Mouse (Mus musculus) spleen, postnatal 14 days (tissue): ENCODE results near the gene Mettl17.

ENCODE experiments used
- DNase-seq, 2 experiments: peaks; one replicate each; pipeline ENCODE4 v3.0.0; 2021 to 2022; ENCODE audit warnings: low spot score in 2 of 2

Mettl17 gene

DNA sequence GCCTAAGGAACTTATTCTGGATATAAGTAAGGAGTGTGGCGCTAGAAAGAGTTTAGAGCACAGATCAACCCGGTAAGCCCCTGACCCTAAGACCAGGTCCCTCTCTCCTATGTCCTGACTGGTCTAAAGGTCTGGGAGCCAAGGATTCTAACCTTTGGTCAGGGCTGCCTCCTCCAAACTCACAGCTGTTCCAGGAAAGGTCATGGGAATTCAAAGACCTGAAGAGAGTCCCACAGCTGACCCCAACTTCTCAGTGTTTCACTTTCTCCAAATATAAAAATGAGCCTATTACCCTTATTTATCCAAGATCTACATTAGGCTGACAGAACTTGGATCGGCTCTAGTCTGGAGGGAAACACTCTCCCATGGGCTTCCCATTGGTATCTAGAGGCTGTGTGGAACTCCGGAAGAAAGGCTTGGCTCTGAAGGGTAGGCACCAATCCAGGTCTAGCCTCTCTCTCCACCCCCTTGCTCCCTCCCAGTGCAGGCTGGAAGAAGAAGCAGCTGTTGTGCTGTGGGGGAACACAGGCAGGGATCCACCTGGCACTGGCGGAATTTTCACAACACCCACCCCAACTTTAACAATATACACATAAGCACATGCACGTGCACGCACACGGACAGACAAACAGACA, 44.8 kb downstream of the Mettl17 start:
- no peak for DNase-seq

DNA sequence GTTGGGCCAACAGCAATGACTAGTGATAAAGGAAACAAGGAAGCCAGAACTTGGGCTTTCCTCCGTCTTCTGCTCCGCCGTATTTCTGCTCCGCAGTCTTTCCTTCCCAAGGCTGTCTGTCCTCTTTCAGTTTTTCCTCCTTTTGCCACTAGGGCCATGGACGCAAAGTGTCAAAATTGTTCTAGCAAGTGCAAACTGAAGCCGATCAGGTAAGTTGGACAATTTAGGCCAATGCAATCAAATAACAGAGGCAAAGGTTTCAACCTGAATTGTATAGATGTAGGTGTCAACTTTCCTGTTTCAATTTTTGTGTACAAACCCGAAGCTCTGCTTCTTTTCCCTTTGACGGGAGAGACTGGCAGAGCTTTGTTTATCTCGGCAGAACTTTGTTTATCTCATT, 45.3 kb downstream of the Mettl17 start:
- DNase-seq, result no peak

DNA sequence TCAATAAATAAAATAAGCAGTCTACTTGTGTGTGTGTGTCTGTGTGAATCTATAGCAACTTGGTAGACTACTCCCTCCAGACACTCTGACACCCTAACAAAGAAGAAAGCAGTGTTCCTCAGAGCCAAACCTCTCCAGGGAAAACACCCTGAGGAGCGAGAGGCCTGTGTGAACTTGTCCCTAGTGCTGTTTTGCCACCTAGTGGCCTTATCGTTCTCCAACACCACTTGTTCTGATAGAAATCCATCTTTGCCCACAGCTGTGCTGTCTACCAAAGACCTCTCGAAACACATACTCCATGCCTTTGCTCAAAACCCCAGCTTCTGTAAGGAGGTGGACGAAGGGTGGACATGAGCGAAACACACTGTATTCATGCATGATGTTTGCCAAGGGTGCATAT, 46.2 kb downstream of the Mettl17 start:
- DNase-seq, result no peak

DNA sequence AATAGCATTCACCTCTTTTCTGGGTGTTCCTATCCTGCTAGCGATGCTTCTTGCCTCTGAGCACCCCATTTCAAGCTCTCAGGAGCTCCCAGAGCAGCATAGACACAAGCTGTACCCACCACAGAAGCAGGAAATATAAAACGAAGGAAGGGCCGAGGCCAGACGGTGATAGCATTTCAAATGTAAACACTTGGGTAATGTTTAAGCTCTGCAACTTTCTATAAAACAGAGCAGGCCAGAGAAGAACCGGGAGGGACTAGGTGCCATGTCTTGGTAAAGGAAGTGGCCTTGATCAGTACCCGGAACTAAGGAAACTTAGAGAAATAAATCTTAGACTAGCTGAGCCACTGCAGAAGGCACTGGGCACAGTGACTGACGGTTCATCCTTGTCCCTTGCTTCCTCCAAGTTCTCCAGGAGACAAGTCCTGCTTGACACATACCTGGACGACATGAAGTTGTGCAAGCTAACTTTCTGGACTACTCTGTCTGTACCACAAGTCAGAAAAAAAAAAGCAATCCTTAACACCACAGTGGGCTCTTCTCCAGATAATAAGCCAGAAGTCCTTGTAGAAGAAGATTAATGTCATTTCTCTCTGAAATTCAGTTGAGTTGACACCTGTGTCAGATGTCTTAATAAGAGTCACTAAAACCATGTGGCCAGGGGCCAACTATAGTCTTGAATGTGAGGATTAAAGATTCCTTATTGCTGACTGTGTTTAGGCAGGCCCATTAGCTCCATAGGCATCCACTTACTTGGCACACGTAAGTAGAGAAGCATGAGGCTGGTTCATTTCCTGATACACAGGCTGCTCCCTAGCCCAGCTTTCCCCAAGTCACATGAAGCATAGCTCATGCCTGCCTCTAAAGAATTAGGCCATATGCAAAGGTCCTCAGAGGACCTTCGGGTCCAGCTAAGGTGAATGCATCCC, 47.7 kb downstream of the Mettl17 start:
- DNase-seq, result no peak

DNA sequence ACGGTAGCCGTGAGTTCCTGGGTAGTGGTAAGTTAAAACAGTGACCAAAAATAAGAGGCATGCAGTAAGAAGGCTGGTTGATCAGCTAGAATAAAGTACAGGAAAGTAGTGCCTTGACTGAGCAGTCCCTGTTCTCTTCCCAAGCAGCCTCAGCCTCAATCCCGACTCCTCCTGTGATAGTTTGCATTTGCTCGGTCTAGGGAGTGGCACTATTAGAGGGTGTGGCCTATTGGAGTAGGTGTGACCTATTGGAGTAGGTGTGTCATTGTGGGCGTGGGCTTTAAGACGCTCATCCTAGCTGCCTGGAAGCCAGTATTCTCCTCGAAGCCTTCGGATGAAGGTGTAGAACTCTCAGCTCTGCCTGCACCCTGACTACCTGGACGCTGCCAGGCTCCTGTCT, 54.4 kb downstream of the Mettl17 start:
- DNase-seq, result no peak

DNA sequence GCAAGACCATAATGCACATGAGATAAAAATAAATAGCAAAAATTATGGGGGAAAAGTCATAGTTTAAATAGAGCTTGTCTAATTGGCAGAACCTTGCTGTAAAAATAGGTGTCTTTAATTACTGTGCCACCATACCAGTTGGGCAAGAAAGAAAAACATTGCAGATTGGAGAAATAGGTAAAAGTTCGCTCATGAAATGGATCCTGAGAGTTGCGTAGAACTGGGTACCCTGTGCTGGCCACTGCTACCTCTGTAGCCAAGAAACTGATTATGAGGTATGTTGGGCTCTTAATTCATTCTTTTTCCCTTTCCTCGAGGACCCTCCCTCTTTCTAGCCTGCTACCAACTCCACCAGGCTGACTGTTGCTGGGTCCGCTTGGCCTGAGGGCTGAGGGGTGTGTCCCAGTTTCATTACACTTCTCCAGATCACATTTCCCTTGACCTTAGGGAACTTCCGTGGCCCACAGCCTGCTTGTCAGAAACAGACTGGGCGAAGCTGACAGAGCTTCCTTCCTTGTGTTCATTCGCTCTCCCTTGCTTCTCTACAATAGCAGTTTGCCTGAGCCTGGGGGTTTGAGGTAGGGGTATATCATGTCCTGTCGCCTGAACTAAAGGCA, 56.4 kb downstream of the Mettl17 start:
- no peak for DNase-seq

DNA sequence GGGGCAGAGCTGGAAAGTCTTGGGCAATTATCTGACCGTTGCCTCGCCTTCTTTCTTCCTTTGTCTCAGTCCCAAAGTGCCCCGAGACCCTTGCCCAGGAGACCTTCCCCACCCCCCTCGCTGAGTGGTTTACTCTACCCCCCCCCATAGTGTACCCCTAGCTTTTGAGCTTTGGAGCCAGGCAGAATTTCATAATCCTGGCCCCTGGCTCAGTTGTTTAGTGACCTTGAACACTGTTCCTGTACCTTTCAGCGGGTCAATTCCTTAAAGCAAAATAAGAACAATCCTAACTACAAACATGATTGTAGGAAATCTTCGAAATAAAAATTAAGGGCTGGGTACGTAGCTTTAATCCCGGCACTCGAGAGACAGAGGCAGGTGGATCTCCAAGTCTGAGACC, 56.9 kb downstream of the Mettl17 start:
- no peak for DNase-seq

DNA sequence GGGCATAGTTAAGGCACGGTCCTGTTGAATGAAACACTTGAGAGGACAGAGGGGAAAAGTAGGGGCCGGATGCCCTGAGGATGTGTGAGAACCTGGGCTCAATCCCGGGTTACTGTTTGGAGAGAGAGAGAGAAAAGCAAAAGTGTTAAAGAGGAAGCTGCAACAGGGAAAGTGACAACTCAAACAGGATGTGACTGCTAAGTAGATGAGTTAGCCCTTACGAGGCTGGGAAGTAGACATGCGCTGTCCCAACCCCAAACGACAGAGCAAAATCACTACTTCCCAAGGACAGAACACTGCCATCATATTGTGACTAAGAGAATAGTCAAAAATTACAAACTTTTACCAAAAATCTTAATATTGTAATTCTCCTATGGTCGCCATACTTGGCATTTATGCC, 57.6 kb downstream of the Mettl17 start:
- no peak for DNase-seq
